Mouse (Mus musculus) granulocyte monocyte progenitor cell, adult 5-6 weeks (primary cell): Measurements from ENCODE around the gene Daam1. TPM values are rescaled to one million over a fixed set of nuclear protein-coding genes. Genes with fewer than 3 reads are reported as not detected.

Experiments
- ATAC-seq: replicated peaks from 2 replicates; pipeline ENCODE4 v1.8.0; 2016; ENCODE audit warnings: mild to moderate bottlenecking, moderate TSS enrichment, inconsistent platforms; ENCODE audit not compliant: poor library complexity, severe bottlenecking
- total RNA-seq, 2 experiments: library from RNA; stranded (forward) in 1 of 2; stranded (reverse) in 1 of 2; fragments of 200-712, 200-1000 nt in 1 of 2; fragments of >200 nt in 1 of 2; fragmentation: Nextera tagmentation in 1 of 2; gene quantifications; 2 replicates each; pipeline ENCODE4 v1.2.3; 2014 to 2017

Gene Daam1
- total RNA-seq, 2 experiments from 2014 or later: 9.4 to 17.8 TPM

GRCm38 (mm10) chr12:71981250-71981649, 150.4 kb downstream of the Daam1 start:
- ATAC-seq: peak; percentile 70

- ATAC-seq: no peak
Measured at GRCm38 (mm10) chr12:71981791-71982190, 150.9 kb downstream of the Daam1 start.

DNA sequence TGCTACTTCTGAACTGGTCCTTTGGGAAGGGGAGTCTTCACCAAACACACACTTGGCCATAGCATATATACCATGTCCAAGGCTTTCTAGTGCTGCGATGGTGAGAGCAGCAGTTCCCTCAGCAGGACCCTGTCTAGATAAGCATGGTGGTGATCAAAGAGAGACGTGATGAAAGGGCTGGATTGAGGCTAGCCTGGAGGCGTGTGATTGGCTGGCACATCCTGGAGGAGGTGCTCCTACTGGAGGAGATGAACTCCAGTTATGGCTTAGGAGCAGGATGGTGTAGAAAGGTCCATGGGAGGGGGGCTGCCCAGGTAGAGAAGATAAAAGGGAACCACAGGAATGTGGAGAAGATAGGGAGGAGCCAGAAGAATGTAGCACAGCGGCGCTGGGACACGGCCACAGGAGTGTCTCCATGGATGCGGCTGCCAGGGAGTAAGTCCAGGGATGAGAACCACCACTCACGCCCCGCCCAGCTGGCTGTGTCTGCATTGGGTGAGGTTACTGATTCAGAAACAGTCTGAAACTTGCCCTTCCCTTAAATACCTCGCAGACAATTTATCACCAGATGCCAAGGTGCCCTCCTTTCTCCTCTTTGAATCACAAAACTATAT, 152.3 kb downstream of the Daam1 start:
- ATAC-seq: no peak

GRCm38 (mm10) chr12:71987161-71987560, 156.3 kb downstream of the Daam1 start:
- no peak for ATAC-seq

DNA sequence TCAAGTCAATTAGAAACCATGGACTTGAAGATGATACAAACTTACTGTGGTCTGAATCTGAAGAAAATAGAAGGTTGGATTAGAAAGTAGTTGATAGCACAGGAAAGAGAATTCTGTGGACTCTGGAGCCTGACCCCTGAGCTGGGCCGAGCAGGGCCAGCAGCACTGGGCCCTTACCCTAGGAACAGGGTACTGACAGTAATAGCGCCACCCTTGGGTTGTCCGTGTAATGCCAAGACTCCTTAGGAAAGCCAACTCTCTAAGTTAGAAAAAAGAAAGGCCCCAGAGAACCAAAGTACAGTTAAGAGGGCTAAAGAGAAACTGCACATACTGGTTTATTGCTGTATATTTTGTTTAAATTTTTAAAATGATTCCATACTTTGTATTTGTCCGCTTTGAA, 157.0 kb downstream of the Daam1 start:
- ATAC-seq: no peak

- no peak for ATAC-seq
Measured at GRCm38 (mm10) chr12:71989596-71989995, 158.7 kb downstream of the Daam1 start.

DNA sequence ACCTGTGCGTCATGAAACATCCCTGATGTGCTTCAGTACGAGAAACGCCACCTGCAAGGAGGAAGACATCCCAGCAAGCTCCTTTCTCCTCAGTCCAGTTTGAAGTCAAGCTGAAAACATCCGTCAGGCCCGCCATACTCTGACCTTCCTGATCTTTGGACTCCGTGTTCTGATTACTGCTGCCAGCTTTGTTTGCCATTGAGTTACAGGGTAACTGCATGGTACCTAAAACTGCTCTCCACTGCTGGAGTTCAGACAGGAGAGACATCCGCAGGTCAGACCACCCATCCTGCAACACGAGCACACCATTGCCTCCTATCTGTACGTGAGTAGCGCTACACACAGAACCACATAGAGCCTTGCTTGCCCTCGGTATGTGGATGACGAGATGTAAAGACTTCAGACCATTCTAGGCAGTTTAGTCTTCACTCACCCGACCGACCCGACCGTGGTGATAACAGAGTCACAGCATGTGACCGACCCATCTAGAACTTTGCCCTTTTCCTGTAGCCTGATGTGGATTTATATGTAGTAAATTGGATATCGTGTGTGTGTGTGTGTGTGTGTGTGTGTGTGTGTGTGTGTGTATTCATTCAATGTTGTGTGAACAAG, 161.8 kb downstream of the Daam1 start:
- no peak for ATAC-seq

DNA sequence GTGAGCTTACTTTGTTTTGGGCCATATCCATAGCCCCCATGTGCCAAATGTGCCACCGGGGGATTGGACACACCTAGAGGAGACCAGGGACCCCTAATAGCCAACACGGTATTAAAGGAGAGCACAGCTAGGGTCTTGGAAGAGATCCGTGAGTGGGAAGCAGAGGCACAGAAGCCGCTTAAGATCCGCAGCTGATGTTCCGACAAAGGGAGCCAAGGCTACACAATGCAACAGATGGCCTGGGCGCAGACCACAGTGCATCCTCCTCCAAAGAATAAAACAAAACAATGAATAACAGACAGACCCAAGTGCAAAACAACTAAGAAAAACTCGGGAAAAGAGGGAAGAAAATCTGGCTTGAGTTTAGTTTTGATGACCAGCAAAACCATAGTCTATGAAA, 165.0 kb downstream of the Daam1 start:
- no peak for ATAC-seq

DNA sequence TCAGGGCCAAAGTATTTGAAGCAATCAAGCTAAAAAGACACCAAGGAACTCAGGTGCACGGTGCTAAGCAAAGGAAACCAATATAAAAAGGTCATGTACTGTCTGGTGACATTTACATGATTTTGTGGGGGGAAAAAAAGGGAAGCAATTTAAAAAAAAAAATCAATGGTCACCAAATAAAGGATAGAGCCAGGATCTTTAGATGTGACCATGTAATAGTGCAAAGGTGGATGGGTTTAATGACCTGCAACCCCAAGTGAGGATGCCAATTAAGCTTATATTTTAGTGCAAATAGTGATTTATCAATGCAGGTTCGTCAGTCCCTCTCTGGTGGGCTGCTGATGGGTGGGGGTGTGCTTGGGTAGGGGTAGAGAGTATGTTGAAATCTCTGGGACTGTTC, 166.0 kb downstream of the Daam1 start:
- no peak; the same call in 1 of the 2 replicates for ATAC-seq

- ATAC-seq: no peak
Measured at GRCm38 (mm10) chr12:71997364-71997763, 166.5 kb downstream of the Daam1 start.

DNA sequence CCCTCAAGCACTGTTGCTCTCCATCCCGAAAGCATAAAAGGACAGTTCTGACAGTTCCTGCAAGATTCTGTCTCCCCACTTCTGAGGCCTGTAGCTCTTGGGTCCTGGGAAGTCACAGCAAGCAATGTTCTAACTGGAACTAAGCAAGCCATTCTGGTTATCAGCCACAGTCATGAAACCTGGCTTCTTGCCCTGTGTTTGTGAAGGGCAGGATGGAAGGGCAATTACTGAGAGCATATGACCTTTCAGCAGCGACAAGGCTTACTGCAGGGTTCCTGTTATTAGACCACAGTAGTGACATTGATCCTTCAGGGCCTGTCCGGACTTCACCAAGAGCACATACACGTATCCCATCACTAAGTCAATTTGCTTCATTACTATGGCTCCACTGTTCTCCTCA, 167.8 kb downstream of the Daam1 start:
- ATAC-seq: no peak

DNA sequence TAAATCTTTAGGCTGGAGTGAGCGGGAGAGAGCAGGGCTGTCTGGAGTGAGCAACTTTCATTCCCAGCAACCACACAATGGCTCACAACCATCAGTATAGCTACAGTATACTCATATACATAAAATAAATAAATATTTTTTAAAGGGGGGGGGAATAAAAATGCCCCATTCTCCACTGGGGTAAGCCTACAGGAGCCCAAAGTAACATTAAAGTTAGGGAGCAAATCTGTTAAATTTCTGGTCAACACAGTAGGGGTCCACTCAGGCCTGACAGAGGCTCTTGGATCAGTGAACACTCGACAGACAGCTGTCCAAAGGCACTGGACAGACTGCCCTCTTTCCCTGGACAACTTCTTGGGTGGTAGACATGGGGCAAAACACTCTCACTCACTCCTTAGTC, 168.8 kb downstream of the Daam1 start:
- ATAC-seq: no peak

DNA sequence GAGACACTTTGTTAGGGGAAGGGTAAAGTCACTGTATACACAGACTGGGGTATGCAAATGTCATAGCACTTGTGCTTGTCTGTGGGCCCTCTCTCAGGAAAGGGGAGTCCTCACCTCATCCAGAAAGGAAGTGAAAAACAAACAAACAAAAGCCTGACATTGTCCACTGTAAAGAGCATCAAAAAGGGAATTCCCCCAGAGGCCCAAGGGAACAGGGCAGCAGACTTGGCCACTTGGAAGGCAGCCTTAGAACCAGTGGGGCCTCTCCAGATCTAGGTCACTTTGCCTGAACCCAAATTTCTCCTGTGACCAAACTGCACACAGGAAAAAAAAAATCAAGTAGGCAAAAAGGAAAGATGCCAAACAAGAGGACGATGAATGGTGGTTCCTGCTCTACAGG, 170.9 kb downstream of the Daam1 start:
- no peak for ATAC-seq

- ATAC-seq: no peak
Measured at GRCm38 (mm10) chr12:72005307-72005706, 174.4 kb downstream of the Daam1 start.

DNA sequence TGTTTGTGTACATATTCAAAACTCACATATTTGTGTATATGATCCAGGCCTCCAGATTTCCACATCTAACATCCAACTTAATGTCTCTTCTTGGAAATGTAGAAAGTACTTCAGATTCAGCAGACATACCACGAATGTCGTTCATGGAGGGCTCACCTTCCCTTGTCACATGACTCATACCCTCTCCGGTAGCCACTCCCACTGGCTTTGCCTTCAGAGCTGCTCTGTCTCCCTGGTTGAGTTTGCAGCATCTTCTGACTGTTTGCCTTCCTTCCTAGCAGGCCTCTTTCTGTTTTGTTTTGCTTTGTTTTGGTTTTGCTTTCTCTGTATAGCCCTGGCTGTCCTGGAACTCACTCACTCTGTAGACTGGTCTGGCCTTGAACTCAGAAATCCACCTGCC, 176.8 kb downstream of the Daam1 start:
- ATAC-seq: no peak

GRCm38 (mm10) chr12:72009051-72009902, 178.4 kb downstream of the Daam1 start:
- peak; percentile 20; the same call in 1 of the 2 replicates for ATAC-seq

DNA sequence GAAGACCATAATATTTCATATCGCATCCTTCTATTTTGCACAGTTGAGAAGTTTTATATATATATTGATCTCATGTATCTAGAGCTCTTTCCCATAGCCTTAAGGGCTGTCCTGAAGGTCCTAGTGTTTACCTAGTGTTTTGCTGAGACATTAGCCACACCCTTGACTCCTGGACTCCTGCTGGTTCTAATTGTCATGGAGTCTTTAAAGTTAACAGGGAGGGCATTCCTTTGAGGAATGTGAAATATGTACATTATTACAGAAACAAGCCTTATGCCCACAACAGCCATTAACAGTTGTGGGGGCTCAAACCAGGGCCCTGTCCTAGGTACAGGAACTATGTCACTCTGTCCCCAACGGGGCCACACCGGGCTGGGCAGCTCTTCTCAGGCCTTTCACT, 180.5 kb downstream of the Daam1 start:
- ATAC-seq: no peak

GRCm38 (mm10) chr12:72012126-72012525, 181.2 kb downstream of the Daam1 start:
- no peak for ATAC-seq

DNA sequence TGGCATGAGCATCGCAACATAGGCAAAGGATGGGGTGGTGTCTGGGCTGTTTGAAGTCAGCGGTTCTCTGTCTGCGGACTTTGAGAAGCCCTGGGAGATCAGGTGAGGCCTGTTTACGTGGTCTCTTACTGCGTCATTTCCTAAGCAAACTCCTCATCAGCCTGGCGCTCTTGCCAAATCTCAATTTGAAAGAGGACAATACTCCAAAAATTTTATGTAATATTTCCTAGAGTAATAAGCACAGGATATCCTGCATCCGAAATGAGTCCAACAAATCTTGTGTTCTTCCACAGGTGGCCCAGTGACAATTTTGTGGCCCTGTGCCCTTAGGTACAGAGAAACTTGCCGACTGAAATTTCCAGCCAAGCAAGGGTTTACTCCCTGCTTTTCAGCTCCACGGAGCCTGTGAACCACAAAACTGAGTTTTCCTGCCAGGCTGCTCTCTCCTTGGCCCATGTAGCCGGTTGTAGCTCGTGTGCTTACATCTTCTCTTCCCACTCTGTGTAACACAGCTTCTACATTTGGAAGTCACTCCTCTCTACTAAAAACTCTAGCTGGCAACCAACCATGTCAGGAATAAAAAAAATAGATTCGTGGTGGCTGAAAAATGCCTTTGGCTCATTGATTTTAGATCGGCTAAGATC, 183.0 kb downstream of the Daam1 start:
- ATAC-seq: no peak

DNA sequence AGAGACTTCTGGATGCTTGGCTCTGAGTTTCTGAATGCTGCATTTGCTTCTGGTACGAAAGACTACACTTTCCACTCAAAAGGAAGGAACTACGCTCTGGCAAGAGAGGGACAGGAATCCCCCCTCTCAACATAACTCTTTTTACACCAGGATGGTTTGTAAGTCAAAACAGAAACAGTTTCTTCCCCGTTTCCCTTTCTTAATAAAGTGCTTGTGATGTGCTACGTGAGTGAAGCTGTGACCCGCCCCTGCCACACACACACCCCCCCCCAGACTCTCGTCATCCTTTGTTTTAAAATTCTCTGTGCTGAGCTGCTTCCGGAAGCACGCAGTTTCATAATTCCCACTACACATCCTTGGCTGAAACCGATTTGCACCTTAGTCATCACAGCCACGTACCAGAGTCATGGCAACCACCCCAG, 183.5 kb downstream of the Daam1 start:
- ATAC-seq: peak; percentile 95

DNA sequence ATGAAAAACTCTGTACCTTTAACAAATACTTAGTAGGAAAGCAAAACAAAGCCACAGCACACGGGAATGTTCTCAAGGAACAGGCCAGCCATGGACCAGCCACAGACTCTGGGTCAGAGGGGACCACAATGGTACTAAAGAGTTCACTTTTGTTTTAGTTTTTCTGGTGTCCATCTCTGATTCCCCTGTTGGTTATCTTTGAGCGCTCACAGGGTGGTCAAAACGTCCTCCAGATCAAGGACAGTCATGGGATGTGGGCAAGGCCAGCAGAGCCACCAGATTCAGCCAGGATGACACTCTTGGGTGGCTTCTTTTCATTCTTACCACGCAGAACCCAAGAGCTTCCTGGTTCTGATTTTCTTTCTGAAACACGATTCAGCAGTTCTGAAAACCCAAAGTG, 184.4 kb downstream of the Daam1 start:
- ATAC-seq: no peak
